Mouse (Mus musculus): ENCODE data around the gene Ptpn18.
"Not testable (repeated sequence)": the region's sequence is repeated elsewhere in the genome, so short reads cannot be mapped to it uniquely, and the experiment has no call there.

Gene Ptpn18

GRCm38 (mm10) chr1:34459284-34460060 lies at the start of gene Ptpn18:
Gene Ptpn18, plus strand, starts transcription at chr1:34459762.
- DNase-seq = peak; percentile 95 to 96

- DNase-seq = no peak
These were observed 31.1 kb upstream of the Ptpn18 start for GRCm38 (mm10) chr1:34428466-34428865.

GRCm38 (mm10) chr1:34429281-34429680 lies 30.3 kb upstream of the Ptpn18 start:
- DNase-seq = no peak

GRCm38 (mm10) chr1:34430981-34431380 lies 28.6 kb upstream of the Ptpn18 start:
- DNase-seq = no peak

- no peak for DNase-seq
These were observed 28.1 kb upstream of the Ptpn18 start for GRCm38 (mm10) chr1:34431431-34431830.

- DNase-seq = peak in 1 of 2 experiments; percentile 65
These were observed 27.2 kb upstream of the Ptpn18 start for GRCm38 (mm10) chr1:34432411-34432775.

GRCm38 (mm10) chr1:34432776-34433481 lies 26.6 kb upstream of the Ptpn18 start:
- DNase-seq = peak; percentile 21 to 42

GRCm38 (mm10) chr1:34433891-34434521 lies 25.6 kb upstream of the Ptpn18 start:
- peak in 1 of 2 experiments; percentile 35 for DNase-seq

- DNase-seq = peak; percentile 88 to 91
These were observed 24.9 kb upstream of the Ptpn18 start for GRCm38 (mm10) chr1:34434660-34435160.

- no peak for DNase-seq
These were observed 24.0 kb upstream of the Ptpn18 start for GRCm38 (mm10) chr1:34435371-34436120.

GRCm38 (mm10) chr1:34436374-34436773 lies 23.2 kb upstream of the Ptpn18 start:
- DNase-seq = no peak

- DNase-seq = not testable (repeated sequence)
These were observed 22.2 kb upstream of the Ptpn18 start for GRCm38 (mm10) chr1:34437366-34437765.

GRCm38 (mm10) chr1:34438381-34439051 lies 21.0 kb upstream of the Ptpn18 start:
- no peak for DNase-seq

GRCm38 (mm10) chr1:34439215-34439960 lies 20.2 kb upstream of the Ptpn18 start, which contains the start of the genes Ccdc115 and Imp4:
Gene Ccdc115, minus strand, starts transcription at chr1:34439672.
Gene Imp4, plus strand, starts transcription at chr1:34439851.
- DNase-seq = peak; percentile 98

- DNase-seq = no peak
These were observed 19.5 kb upstream of the Ptpn18 start for GRCm38 (mm10) chr1:34439961-34440630.

- no peak for DNase-seq
These were observed 16.4 kb upstream of the Ptpn18 start for GRCm38 (mm10) chr1:34443124-34443523.

- DNase-seq = no peak
These were observed 1.1 kb upstream of the Ptpn18 start for GRCm38 (mm10) chr1:34458431-34458830.

- peak; percentile 49 to 66 for DNase-seq
These were observed 489 bp downstream of the Ptpn18 start for GRCm38 (mm10) chr1:34460061-34460441.

GRCm38 (mm10) chr1:34462766-34463165 lies 3.2 kb downstream of the Ptpn18 start:
- DNase-seq = peak; percentile 59 to 83

- no peak for DNase-seq
These were observed 4.8 kb downstream of the Ptpn18 start for GRCm38 (mm10) chr1:34464310-34464817.
